Mouse (Mus musculus) liver, postnatal 0 days (tissue): ENCODE results near the gene Mgll. TPM values are rescaled to one million over a fixed set of nuclear protein-coding genes. Genes with fewer than 3 reads are reported as not detected.

Experiments used
- ATAC-seq: fragments of 200-750 bp; cut with Nextera tagmentation; 2 replicates; pipeline ENCODE4 v1.8.0; 2017; ENCODE audit warnings: mild to moderate bottlenecking, moderate library complexity
- DNase-seq: peaks from one replicate; pipeline ENCODE4 v3.0.0-alpha.2; 2016
- H3K27ac ChIP-seq: fragments of 300-500 bp; sonication (generic); 2 replicates; pipeline ENCODE4 v1.5.1; 2014; ENCODE audit warnings: antibody characterized with exemption, moderate library complexity, mild to moderate bottlenecking, low read depth
- H3K27me3 ChIP-seq: fragments of 300-500 bp; sonication (generic); 2 replicates; pipeline ENCODE4 v1.6.1; 2014; ENCODE audit warnings: low read length, control low read depth, mixed read lengths; ENCODE audit not compliant: insufficient read depth
- H3K36me3 ChIP-seq: fragments of 300-500 bp; sonication (generic); replicated peaks from 2 replicates; pipeline ENCODE4 v1.6.1; 2014; ENCODE audit warnings: mild to moderate bottlenecking, control low read depth, low read length, moderate library complexity, mixed read lengths; ENCODE audit not compliant: insufficient read depth
- H3K4me1 ChIP-seq: fragments of 300-500 bp; sonication (generic); 2 replicates; pipeline ENCODE4 v1.6.1; 2014; ENCODE audit warnings: antibody characterized with exemption, mild to moderate bottlenecking, control low read depth; ENCODE audit not compliant: insufficient read depth
- H3K4me2 ChIP-seq: fragments of 300-500 bp; sonication (generic); 2 replicates; pipeline ENCODE4 v1.6.1; 2014; ENCODE audit warnings: low read depth, mild to moderate bottlenecking, low read length, moderate library complexity, mixed read lengths
- H3K4me3 ChIP-seq: fragments of 300-500 bp; sonication (generic); 2 replicates; pipeline ENCODE4 v1.5.1; 2014; ENCODE audit warnings: low read depth, low read length
- H3K9ac ChIP-seq: fragments of 300-500 bp; sonication (generic); replicated peaks from 2 replicates; pipeline ENCODE4 v1.6.1; 2014; ENCODE audit warnings: mild to moderate bottlenecking, moderate library complexity
- H3K9me3 ChIP-seq: fragments of 300-500 bp; sonication (generic); 2 replicates; pipeline ENCODE4 v1.6.1; 2016; ENCODE audit warnings: mild to moderate bottlenecking, control low read depth, low read length, mixed read lengths
- CTCF ChIP-seq: sonication (generic); IDR thresholded peaks from 2 replicates; pipeline ENCODE4 v1.5.1; 2016; ENCODE audit warnings: antibody characterized with exemption, low read depth
- EP300 ChIP-seq: IDR thresholded peaks from 2 replicates; pipeline ENCODE4 v1.6.1; 2016; ENCODE audit warnings: antibody characterized with exemption, low read depth, mild to moderate bottlenecking
- WGBS: fragments of 180-500 bp; shearing (Covaris S2); extraction: QIAGEN DNeasy Blood & Tissue Kit; methylation state at CpG from one replicate; pipeline ENCODE4 v1.1.7; 2014; ENCODE audit not compliant: insufficient replicate concordance; 5-methylcytosine and 5-hydroxymethylcytosine counted together
- polyA plus RNA-seq: library from polyadenylated mRNA; unstranded; fragments of >200 nt; fragmentation: Nextera tagmentation; extraction: Ambion mirVana; gene quantifications from 2 replicates; pipeline ENCODE4 v1.2.1, GENCODE M21; 2015

Mgll gene
- polyA plus RNA-seq, 1 experiment from 2014 or later, result 121 TPM

DNA sequence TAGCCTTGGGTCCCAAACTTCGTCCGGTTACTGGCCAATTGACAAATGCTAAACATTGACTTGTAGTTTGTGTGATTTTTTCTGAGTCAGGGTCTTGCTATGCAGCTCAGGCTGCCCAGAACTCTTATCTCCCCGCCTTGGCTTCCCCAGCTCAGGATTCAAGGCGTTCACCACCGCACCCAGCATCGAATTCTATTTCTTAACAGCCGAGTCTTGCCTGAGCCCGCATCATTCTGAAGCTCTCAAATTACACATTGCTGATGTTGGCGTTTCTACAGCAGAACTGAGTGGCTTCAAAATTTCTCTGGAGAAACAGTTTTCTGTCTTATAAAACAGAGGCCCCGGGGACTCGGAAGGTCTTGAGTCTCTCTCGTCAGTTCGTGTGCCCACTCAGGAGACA lies 47.8 kb downstream of the Mgll start:
- Histone ChIP-seq H3K27ac (no peak overlapping the region), H3K27me3 (no peaks in the 10 kb centered on the region), H3K36me3 (peaks cover 2% of the 10 kb centered on the region; the same call in 1 of the 2 replicates), H3K4me3 (no peak overlapping the region), H3K4me1 (peaks cover 5% of the 10 kb centered on the region), H3K9me3 (no peaks in the 10 kb centered on the region), H3K4me2 (no peak overlapping the region), H3K9ac (no peak overlapping the region)
- DNase-seq (no peak), ATAC-seq (no peak)
- TF ChIP-seq CTCF, result no peak
- TF ChIP-seq EP300, result no peak
- 87% methylated on average over 13 of the region's 13 CpGs for WGBS

DNA sequence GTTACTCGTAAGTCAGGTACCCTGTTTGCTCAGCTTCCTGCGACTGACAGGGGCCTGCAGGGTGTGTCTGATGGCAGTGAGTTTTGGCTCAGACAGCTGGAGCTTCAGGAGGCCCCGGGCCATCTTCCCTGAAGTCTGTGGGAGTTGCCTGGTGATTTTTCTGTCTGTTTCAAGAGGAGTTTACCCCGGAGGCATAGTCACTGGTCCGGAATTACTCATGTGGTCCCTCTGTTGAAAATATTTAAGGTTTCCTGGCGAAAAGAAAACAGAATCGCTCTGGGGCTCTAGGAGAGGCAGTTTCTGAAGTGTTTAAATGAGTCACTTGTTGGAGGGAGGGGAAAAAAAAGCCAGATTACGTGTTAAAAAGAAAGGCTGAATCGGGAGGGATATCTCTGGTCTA lies 49.8 kb downstream of the Mgll start:
- Histone ChIP-seq H3K4me3 (no peak overlapping the region), H3K27ac (no peak overlapping the region), H3K36me3 (0 out of 2 replicates have a peak, but pooled peaks cover 2% of the 10 kb centered on the region), H3K4me1 (peaks cover 5% of the 10 kb centered on the region; the same call in 1 of the 2 replicates), H3K9ac (no peak overlapping the region), H3K4me2 (no peak overlapping the region), H3K27me3 (no peaks in the 10 kb centered on the region), H3K9me3 (no peaks in the 10 kb centered on the region)
- ATAC-seq (no peak), DNase-seq (no peak)
- WGBS, result 76% methylated on average over 9 of the region's 9 CpGs
- TF ChIP-seq EP300 (no peak), CTCF (no peak)

DNA sequence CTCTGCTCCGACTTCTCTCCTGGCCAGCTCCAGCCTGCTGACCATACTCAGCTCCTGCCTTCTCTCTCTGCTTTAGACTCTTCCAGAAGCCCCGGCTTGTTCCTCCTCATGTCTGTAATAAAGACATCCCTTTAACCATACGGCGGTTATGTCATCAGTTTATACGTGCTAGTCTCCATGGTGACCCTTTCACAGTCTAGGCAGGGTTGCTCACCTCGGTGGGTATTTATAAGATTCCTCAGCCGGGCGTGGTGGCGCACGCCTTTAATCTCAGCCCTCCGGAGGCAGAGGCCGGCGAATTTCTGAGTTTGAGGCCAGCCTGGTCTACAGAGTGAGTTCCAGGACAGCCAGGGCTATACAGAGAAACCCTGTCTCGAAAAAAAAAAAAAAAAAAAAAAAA lies 51.1 kb downstream of the Mgll start:
- H3K9ac ChIP-seq, result no peak overlapping the region
- H3K4me2 ChIP-seq, result no peak overlapping the region
- H3K4me3 ChIP-seq, result no peak overlapping the region
- 0 out of 2 replicates have a peak, but pooled peaks cover 2% of the 10 kb centered on the region for H3K36me3 ChIP-seq
- DNase-seq, result no peak
- ATAC-seq, result no peak
- H3K27ac ChIP-seq, result no peak overlapping the region
- TF ChIP-seq EP300 (no peak), CTCF (no peak)
- H3K27me3 ChIP-seq, result no peaks in the 10 kb centered on the region
- peaks cover 4% of the 10 kb centered on the region; the same call in 1 of the 2 replicates for H3K4me1 ChIP-seq
- WGBS, result 80% methylated on average over 13 of the region's 14 CpGs
- H3K9me3 ChIP-seq, result no peaks in the 10 kb centered on the region

DNA sequence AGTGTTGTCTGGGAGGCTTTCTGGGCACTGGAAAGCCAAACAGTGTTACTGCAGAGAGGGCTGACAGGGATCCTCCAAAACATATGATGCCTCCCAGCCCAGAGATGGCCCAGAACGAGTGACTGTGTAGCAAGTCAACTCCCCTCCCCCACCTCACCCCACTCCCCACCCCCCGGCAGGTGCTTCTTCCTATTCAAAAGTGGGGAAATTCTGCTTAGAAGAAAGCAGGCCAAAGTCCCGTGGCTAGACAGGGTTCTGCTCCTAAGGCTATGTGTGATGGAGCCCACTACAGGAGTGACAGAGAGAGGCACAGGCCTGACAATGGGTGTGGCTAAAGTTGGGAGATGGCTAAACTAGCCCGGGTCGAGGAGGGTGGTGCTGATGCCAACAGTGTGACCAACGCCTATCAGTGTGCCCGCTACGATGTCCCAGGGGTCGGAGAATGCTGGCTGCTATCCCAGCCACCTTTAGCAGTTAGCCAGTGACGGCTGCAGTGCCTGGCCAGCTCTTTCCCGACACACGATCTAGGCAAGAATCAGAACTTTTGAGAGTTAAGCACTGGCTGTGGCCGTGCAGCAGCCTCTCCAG lies 52.2 kb downstream of the Mgll start:
- Histone ChIP-seq H3K36me3 (0 out of 2 replicates have a peak, but pooled peaks cover 2% of the 10 kb centered on the region), H3K27ac (no peak overlapping the region), H3K9ac (no peak overlapping the region), H3K27me3 (no peaks in the 10 kb centered on the region), H3K4me3 (no peak overlapping the region), H3K4me1 (peaks cover 5% of the 10 kb centered on the region; the same call in 1 of the 2 replicates), H3K9me3 (no peaks in the 10 kb centered on the region), H3K4me2 (no peak overlapping the region)
- ATAC-seq (no peak), DNase-seq (no peak)
- WGBS, result 69% methylated on average over 13 of the region's 13 CpGs
- TF ChIP-seq EP300 (no peak), CTCF (no peak)

DNA sequence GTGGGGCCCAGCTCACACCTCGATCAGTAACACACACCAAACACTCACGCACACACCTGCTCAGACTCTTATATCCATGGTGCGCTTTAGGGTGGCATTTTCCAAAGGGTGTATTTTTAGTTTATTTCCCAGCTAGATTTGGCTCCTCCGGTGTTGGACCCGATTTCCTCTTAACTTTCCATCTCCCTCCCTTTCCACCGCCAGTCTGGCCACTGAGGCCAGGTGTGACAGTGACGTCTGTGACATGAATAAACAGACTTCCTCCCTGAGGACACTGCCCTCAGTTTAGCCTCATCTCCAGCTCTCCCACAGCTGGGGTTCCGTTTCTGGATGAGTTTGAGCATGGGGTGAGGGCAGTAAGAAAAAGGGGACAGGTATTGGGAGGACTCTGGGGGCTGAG lies 52.8 kb downstream of the Mgll start:
- no peak for DNase-seq
- Histone ChIP-seq H3K4me2 (no peak overlapping the region), H3K9me3 (no peaks in the 10 kb centered on the region), H3K9ac (no peak overlapping the region), H3K27me3 (no peaks in the 10 kb centered on the region), H3K4me3 (no peak overlapping the region), H3K4me1 (peaks cover 9% of the 10 kb centered on the region), H3K27ac (no peak overlapping the region), H3K36me3 (0 out of 2 replicates have a peak, but pooled peaks cover 2% of the 10 kb centered on the region)
- TF ChIP-seq CTCF, result no peak
- TF ChIP-seq EP300, result no peak
- 66% methylated on average over 8 of the region's 8 CpGs for WGBS
- no peak for ATAC-seq

DNA sequence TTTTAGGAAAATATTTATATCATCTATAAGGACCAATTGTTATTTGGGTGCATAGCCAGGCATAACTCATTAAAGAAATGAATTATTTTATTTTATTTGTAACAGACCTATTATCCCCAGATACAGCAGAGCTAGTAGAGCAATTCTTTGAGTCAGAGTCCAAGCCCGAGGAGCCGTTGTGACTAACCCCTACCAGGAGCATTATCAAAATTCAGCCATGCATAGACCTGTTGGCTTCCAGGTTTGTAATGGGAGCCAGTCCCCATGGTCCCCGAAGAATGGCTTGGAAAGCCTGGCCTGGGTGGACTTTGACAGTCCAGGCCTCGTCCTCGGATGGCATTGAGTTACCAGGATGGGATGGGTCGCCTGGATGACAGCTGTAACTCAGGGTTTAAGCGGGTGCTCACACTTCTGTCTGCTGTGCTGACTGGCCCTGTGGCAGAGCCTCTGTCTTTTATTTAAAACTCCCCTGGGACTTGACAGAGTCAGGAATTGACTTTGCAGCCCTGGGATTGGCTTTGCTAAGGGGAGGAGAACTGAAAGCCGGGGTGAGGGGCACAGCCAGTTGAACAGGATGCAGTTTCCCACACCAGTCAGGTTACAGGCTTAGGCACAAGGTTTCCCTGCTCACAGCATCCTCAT lies 54.0 kb downstream of the Mgll start:
- Histone ChIP-seq H3K9ac (no peak overlapping the region), H3K27me3 (no peaks in the 10 kb centered on the region), H3K4me3 (no peak overlapping the region), H3K9me3 (no peaks in the 10 kb centered on the region), H3K4me2 (no peak overlapping the region), H3K4me1 (peaks cover 19% of the 10 kb centered on the region), H3K36me3 (0 out of 2 replicates have a peak, but pooled peaks cover 2% of the 10 kb centered on the region), H3K27ac (no peak overlapping the region)
- no peak for ATAC-seq
- TF ChIP-seq CTCF, result no peak
- no peak for TF ChIP-seq EP300
- 73% methylated on average over 8 of the region's 8 CpGs for WGBS
- no peak for DNase-seq
